Mouse (Mus musculus): ENCODE results near the gene 4833427G06Rik.

GRCm38 (mm10) chr9:51075780-51076179, 26.1 kb downstream of the 4833427G06Rik start:
- TF ChIP-seq POLR2A (IDR thresholded peaks at IDR 0.05; ENCODE audit: low read depth, low read length), result no peak
- no peak for TF ChIP-seq CTCF (IDR thresholded peaks at IDR 0.05; ENCODE audit: extremely low read depth, insufficient read depth, insufficient read length, insufficient replicate concordance)

Data from spleen, adult 2 months (tissue).